Mouse (Mus musculus): ENCODE measurements at regions not wholly inside any gene's neighbourhood (a gene's known extent, or its start where the extent isn't known, plus 50 kb on each side); places are given as distances from the start of the nearest gene placed in this dataset.

- no peak for DNase-seq (ENCODE audit: low spot score in 2 of 2)
These were observed 188.7 kb downstream of the Akap7 start for GRCm38 (mm10) chr10:25118674-25119670.

GRCm38 (mm10) chr10:25114316-25114715 is 187.0 kb upstream of the Arg1 start:
- no peak for DNase-seq (ENCODE audit: low spot score in 2 of 2)

- DNase-seq (ENCODE audit: low spot score in 2 of 2): no peak
These were observed 185.3 kb upstream of the Arg1 start for GRCm38 (mm10) chr10:25112449-25113171.

- peak in 1 of 2 experiments; percentile 24 for DNase-seq (ENCODE audit: low spot score in 2 of 2)
These were observed 184.5 kb upstream of the Arg1 start for GRCm38 (mm10) chr10:25111636-25112422.

- DNase-seq (ENCODE audit: low spot score in 2 of 2): no peak
These were observed 183.9 kb upstream of the Arg1 start for GRCm38 (mm10) chr10:25111181-25111580.

- no peak for DNase-seq (ENCODE audit: low spot score in 2 of 2)
These were observed 170.8 kb upstream of the Arg1 start for GRCm38 (mm10) chr10:25098070-25098469.

GRCm38 (mm10) chr10:25089705-25090386 is 162.6 kb upstream of the Arg1 start:
- DNase-seq (ENCODE audit: low spot score in 2 of 2): no peak

- DNase-seq (ENCODE audit: low spot score in 2 of 2): no peak
These were observed 159.5 kb upstream of the Arg1 start for GRCm38 (mm10) chr10:25086745-25087144.

- DNase-seq (ENCODE audit: low spot score in 2 of 2): no peak
These were observed 155.6 kb upstream of the Arg1 start for GRCm38 (mm10) chr10:25082930-25083329.

GRCm38 (mm10) chr10:25072617-25073016 is 145.3 kb upstream of the Arg1 start:
- DNase-seq (ENCODE audit: low spot score in 2 of 2): no peak

- no peak for DNase-seq (ENCODE audit: low spot score in 2 of 2)
These were observed 141.0 kb upstream of the Arg1 start for GRCm38 (mm10) chr10:25068301-25068700.

GRCm38 (mm10) chr10:25064701-25065362 is 137.5 kb upstream of the Arg1 start:
- no peak for DNase-seq (ENCODE audit: low spot score in 2 of 2)

- no peak for DNase-seq (ENCODE audit: low spot score in 2 of 2)
These were observed 134.2 kb upstream of the Arg1 start for GRCm38 (mm10) chr10:25061402-25062055.

GRCm38 (mm10) chr10:25058694-25059093 is 131.4 kb upstream of the Arg1 start:
- DNase-seq (ENCODE audit: low spot score in 2 of 2): no peak

- DNase-seq (ENCODE audit: low spot score in 2 of 2): no peak
These were observed 124.7 kb upstream of the Arg1 start for GRCm38 (mm10) chr10:25051998-25052397.

GRCm38 (mm10) chr10:25051368-25051874 is 124.1 kb upstream of the Arg1 start:
- DNase-seq (ENCODE audit: low spot score in 2 of 2): no peak

- DNase-seq (ENCODE audit: low spot score in 2 of 2): no peak
These were observed 113.9 kb upstream of the Arg1 start for GRCm38 (mm10) chr10:25041221-25041620.

GRCm38 (mm10) chr10:25039926-25040325 is 112.6 kb upstream of the Arg1 start:
- DNase-seq (ENCODE audit: low spot score in 2 of 2): no peak

GRCm38 (mm10) chr10:25036928-25037327 is 109.6 kb upstream of the Arg1 start:
- DNase-seq (ENCODE audit: low spot score in 2 of 2): no peak

GRCm38 (mm10) chr10:25035363-25035762 is 108.1 kb upstream of the Arg1 start:
- no peak for DNase-seq (ENCODE audit: low spot score in 2 of 2)

Data from frontal cortex, postnatal 10 days (tissue).